Mouse (Mus musculus) midbrain, postnatal 0 days (tissue): ENCODE results near the gene Sqstm1. TPM values are rescaled to one million over a fixed set of nuclear protein-coding genes. Genes with fewer than 3 reads are reported as not detected.

Experiments
- ATAC-seq: fragments of 200-750 bp; cut with Nextera tagmentation; 2 replicates; pipeline ENCODE4 v1.8.0; 2017; ENCODE audit warnings: moderate number of reproducible peaks, mild to moderate bottlenecking, moderate TSS enrichment, moderate library complexity; ENCODE audit not compliant: low FRiP score
- DNase-seq: peaks from one replicate; pipeline ENCODE4 v3.0.0-alpha.2; 2015; ENCODE audit warnings: low spot score
- H3K27ac ChIP-seq: fragments of 300-500 bp; sonication (generic); 2 replicates; pipeline ENCODE4 v1.5.1; 2014; ENCODE audit warnings: low read depth, mild to moderate bottlenecking, low read length, mixed read lengths
- H3K27me3 ChIP-seq: fragments of 300-500 bp; sonication (generic); 2 replicates; pipeline ENCODE4 v1.6.1; 2014; ENCODE audit warnings: low read length, control low read depth, mixed read lengths; ENCODE audit not compliant: insufficient read depth
- H3K36me3 ChIP-seq: fragments of 300-500 bp; sonication (generic); 2 replicates; pipeline ENCODE4 v1.6.1; 2014; ENCODE audit warnings: low read length, control low read depth, mixed read lengths; ENCODE audit not compliant: insufficient read depth
- H3K4me1 ChIP-seq: fragments of 300-500 bp; sonication (generic); 2 replicates; pipeline ENCODE4 v1.6.1; 2014; ENCODE audit warnings: mild to moderate bottlenecking, control low read depth, antibody characterized with exemption, low read length, mixed read lengths; ENCODE audit not compliant: insufficient read depth
- H3K4me2 ChIP-seq: fragments of 300-500 bp; sonication (generic); 2 replicates; pipeline ENCODE4 v1.6.1; 2014; ENCODE audit warnings: low read depth, mild to moderate bottlenecking, low read length, mixed read lengths; ENCODE audit not compliant: poor library complexity, severe bottlenecking
- H3K4me3 ChIP-seq: fragments of 300-500 bp; sonication (generic); 2 replicates; pipeline ENCODE4 v1.5.1; 2014; ENCODE audit warnings: low read depth, mild to moderate bottlenecking, low read length, moderate library complexity
- H3K9ac ChIP-seq: fragments of 300-500 bp; sonication (generic); replicated peaks from 2 replicates; pipeline ENCODE4 v1.6.1; 2014; ENCODE audit warnings: mild to moderate bottlenecking, low read length, moderate library complexity, mixed read lengths; ENCODE audit not compliant: poor library complexity, severe bottlenecking
- H3K9me3 ChIP-seq: fragments of 300-500 bp; sonication (generic); 2 replicates; pipeline ENCODE4 v1.6.1; 2016; ENCODE audit warnings: low read length, control low read depth
- CTCF ChIP-seq: IDR thresholded peaks from 2 replicates; pipeline ENCODE4 v1.5.1; 2016; ENCODE audit warnings: antibody characterized with exemption, mild to moderate bottlenecking
- WGBS: fragments of 180-500 bp; shearing (Covaris S2); extraction: QIAGEN DNeasy Blood & Tissue Kit; methylation state at CpG from one replicate; pipeline ENCODE4 v1.1.7; 2014; 5-methylcytosine and 5-hydroxymethylcytosine counted together
- polyA plus RNA-seq: library from polyadenylated mRNA; unstranded; fragments of >200 nt; fragmentation: Nextera tagmentation; extraction: Ambion mirVana; gene quantifications from 2 replicates; pipeline ENCODE4 v1.2.1, GENCODE M21; 2015
- total RNA-seq: library from RNA; depleted of rRNA; stranded (reverse); fragments of >200 nt; gene quantifications from 2 replicates; pipeline ENCODE4 v1.2.3, GENCODE M21; 2014; rRNA removed

Sqstm1 gene
- total RNA-seq (314 and 335 TPM in 2 replicates), polyA plus RNA-seq (455 and 484 TPM in 2 replicates)

DNA sequence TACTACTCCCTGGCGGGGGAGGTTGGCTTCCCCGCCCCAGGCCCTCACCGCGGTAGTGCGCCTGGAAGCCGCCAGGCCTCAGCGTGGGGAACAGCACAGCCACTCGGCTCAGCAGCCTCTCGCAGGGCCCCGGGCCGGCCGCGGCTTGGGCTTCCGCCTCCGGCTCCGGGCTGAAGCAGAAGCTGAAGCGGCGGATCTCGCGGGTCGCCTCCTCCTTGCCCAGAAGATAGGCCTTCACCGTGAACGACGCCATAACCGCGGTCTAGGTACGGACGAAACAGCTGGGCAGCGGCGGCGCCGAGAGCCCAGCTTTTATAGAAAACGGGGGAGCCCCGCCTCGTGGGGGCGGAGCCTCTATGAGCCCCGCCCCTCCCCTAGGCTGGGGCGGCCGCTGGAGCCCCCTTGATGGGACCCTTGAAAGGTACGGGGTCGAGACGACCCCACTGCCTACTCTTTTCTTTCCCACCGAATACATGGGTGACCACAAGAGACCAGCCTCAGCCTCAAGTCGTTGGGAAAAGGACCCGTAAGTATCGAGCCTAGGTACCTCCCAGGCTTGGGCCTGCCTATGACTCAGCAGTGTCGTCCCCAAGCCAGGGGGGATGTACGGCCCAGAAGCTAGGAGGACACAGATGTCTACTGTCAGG, at the start of gene Sqstm1, which contains the start of gene Mgat4b:
Gene Sqstm1 (minus strand): TSS at position 323 of the 647 bp plus-strand sequence.
Gene Mgat4b (plus strand): TSS at position 386 of the 647 bp plus-strand sequence.
- Histone ChIP-seq H3K36me3 (peaks cover 25% of the 10 kb centered on the region), H3K4me2 (peak within 1 kb of the TSS; percentile 67), H3K9me3 (no peaks in the 10 kb centered on the region), H3K27me3 (no peaks in the 10 kb centered on the region), H3K4me1 (peaks cover 9% of the 10 kb centered on the region; the same call in 1 of the 2 replicates), H3K27ac (peak within 1 kb of the TSS; percentile 100), H3K9ac (peak within 1 kb of the TSS; percentile 100), H3K4me3 (peak within 1 kb of the TSS; percentile 99)
- ATAC-seq: peak; percentile 76
- DNase-seq: peak; percentile 84
- under 1% methylated on average over 46 of the region's 48 CpGs for whole genome bisulfite sequencing
- no peak for TF ChIP-seq CTCF

DNA sequence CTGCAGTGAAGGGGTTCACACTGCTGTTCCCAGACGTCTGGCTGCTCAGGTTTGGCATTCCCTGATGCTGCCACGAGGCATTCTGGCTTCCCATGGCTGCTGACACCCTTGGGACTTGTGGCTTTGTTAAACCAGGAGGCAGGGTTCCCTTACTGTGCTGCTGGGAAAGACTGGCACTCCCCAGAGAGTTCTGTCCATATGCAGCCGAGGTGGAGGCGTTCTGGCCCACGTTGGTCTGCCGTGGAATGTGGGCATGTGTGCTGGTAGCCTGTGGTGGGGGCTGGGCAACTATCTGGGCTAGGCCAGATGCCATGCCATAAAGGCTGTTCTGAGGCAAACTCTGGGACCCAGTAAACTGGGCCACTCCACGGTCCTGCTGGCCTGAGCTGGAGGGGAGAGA, 47.7 kb upstream of the Sqstm1 start:
- no peaks in the 10 kb centered on the region for H3K4me1 ChIP-seq
- no peaks in the 10 kb centered on the region for H3K27me3 ChIP-seq
- 77% methylated on average over 7 of the region's 7 CpGs for WGBS
- H3K9me3 ChIP-seq: no peaks in the 10 kb centered on the region
- no peak overlapping the region for H3K27ac ChIP-seq
- H3K9ac ChIP-seq: no peak overlapping the region
- H3K4me2 ChIP-seq: no peak overlapping the region
- TF ChIP-seq CTCF: no peak
- H3K36me3 ChIP-seq: peaks cover 56% of the 10 kb centered on the region
- DNase-seq (no peak), ATAC-seq (no peak)
- H3K4me3 ChIP-seq: no peak overlapping the region

DNA sequence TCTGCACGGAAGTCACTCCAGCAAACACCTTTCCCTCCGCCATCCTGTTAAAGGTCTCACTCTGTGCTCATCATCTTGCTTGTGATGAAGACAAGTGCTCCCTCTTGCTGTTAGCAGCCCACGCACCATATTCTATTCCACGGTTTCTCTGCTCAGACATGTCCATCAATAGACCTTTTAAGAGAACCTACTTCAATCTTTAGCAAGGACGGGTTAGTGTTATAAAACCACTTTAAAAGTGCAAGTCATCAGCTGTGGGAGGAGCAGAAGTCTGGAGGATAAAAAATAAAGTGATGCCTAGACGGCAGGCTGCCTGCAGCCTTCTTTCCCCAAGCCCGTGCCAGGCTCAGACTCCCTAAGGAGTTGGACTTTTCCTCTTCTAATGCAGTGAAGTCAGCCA, 46.0 kb upstream of the Sqstm1 start:
- Histone ChIP-seq H3K36me3 (peaks cover 45% of the 10 kb centered on the region), H3K4me1 (no peaks in the 10 kb centered on the region), H3K9me3 (no peaks in the 10 kb centered on the region), H3K4me2 (no peak overlapping the region), H3K9ac (no peak overlapping the region), H3K4me3 (no peak overlapping the region), H3K27ac (no peak overlapping the region), H3K27me3 (no peaks in the 10 kb centered on the region)
- TF ChIP-seq CTCF: no peak
- ATAC-seq (no peak), DNase-seq (no peak)
- 87% methylated on average over 7 of the region's 7 CpGs for WGBS

DNA sequence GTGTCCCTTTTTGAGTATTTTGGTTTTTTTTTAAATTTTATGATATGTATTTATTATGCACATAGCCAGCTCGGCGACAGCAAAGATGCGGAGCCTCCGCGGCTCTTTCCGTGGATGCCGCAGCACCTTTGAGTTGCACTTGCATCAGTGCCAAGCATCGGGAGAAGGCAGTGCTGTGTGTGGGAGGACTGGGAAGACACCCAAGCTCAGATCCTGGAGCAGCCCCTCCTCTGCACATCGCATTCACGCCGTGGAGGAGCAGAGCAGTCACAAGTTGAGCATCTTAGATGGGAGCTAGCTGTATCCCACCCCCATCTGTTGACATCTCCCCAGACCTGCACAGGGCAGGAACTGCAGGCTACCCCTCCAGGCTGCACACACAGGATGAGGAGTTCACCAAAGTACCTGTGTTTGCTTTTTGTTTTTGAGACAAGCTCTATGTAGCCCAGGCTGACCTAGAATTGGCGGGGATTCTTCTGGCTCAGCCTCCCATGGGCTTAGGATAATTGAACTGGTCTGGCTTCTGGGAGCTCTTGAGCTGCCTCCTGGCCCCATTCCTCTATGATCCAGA, 43.5 kb upstream of the Sqstm1 start:
- Histone ChIP-seq H3K4me1 (no peaks in the 10 kb centered on the region), H3K9ac (no peak overlapping the region), H3K27ac (no peak overlapping the region), H3K9me3 (no peaks in the 10 kb centered on the region), H3K27me3 (no peaks in the 10 kb centered on the region), H3K4me3 (no peak overlapping the region), H3K4me2 (no peak overlapping the region), H3K36me3 (peaks cover 24% of the 10 kb centered on the region)
- TF ChIP-seq CTCF: no peak
- DNase-seq (no peak), ATAC-seq (no peak)
- WGBS: 75% methylated on average over 12 of the region's 12 CpGs

DNA sequence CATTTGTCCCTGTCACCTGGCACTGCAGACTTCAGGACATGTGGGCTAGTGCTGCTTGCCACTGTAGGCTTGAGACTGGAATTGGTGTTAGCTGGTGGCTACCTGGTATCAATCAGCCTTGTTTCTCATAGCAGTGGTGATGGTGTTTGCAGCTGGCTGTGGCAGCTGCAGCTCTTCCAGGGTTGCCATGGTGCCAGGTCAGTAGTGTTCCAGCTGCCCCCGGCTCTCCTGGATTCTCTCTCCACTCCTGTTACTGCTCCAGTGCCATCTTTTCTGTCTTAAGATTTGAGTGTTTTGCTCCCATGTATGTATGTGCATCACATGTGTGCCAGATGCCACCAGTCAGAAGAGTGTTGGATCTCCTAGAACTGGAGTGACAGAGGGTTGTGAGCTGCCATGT, 42.8 kb upstream of the Sqstm1 start:
- H3K4me3 ChIP-seq: no peak overlapping the region
- H3K27me3 ChIP-seq: no peaks in the 10 kb centered on the region
- H3K27ac ChIP-seq: no peak overlapping the region
- no peak for TF ChIP-seq CTCF
- H3K9ac ChIP-seq: no peak overlapping the region
- no peaks in the 10 kb centered on the region for H3K9me3 ChIP-seq
- WGBS: 55% methylated on average over 1 of the region's 1 CpGs
- ATAC-seq: no peak
- no peaks in the 10 kb centered on the region for H3K4me1 ChIP-seq
- DNase-seq: no peak
- H3K4me2 ChIP-seq: no peak overlapping the region
- H3K36me3 ChIP-seq: peaks cover 20% of the 10 kb centered on the region

DNA sequence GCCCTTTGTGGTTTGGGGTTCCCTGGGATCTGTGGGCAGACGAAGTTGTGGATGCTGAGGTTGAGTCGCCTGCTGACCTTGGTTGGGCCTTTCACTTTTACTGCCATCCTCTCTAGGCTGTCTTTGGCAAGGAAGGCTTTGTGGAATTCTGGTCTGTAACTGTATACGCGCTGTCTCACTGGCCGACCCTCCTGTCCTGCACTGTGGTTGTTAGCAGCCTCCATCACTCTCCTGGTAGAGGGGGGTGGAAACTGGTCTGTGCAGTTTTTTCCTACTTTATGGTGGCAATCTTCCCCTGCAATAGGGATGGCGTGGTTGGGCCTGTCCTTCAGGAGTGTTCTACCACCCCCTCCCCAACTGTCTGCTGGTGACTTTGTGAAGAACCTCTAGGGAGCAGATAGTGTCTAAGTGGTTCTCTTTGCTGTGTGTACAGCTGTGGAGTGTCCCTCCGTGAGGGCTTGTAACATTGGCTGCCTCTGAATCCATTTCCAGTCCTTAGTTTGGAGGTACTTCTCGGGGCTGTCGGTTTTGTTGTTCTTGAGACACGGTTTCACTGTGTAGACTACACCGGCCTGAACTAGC, 42.1 kb upstream of the Sqstm1 start:
- Histone ChIP-seq H3K4me1 (no peaks in the 10 kb centered on the region), H3K27ac (no peak overlapping the region), H3K36me3 (peaks cover 14% of the 10 kb centered on the region), H3K4me2 (no peak overlapping the region), H3K9me3 (no peaks in the 10 kb centered on the region), H3K9ac (no peak overlapping the region), H3K27me3 (no peaks in the 10 kb centered on the region), H3K4me3 (no peak overlapping the region)
- WGBS: 83% methylated on average over 11 of the region's 11 CpGs
- no peak for ATAC-seq
- TF ChIP-seq CTCF: no peak
- no peak for DNase-seq
